Mouse (Mus musculus) liver, adult 2 months (tissue): ENCODE measurements at regions not wholly inside any gene's neighbourhood (a gene's known extent, or its start where the extent isn't known, plus 50 kb on each side); places are given as distances from the start of the nearest gene placed in this dataset.

Experiments
- DNase-seq: peaks from one replicate; pipeline ENCODE4 v3.0.0-alpha.2; 2011; ENCODE audit warnings: low read depth, low spot score; ENCODE audit errors: extremely low read depth
- H3K27ac ChIP-seq: fragments of 200-500 bp; replicated peaks from 2 replicates; pipeline ENCODE4 v1.5.1; 2012; ENCODE audit warnings: low read depth, mild to moderate bottlenecking, control low read depth, inconsistent platforms, low read length; ENCODE audit not compliant: insufficient read depth
- H3K27me3 ChIP-seq: fragments of 200-500 bp; 2 replicates; pipeline ENCODE4 v1.6.1; 2012; ENCODE audit warnings: mild to moderate bottlenecking, moderate library complexity, low read length, inconsistent platforms; ENCODE audit not compliant: control insufficient read depth, insufficient read depth
- H3K36me3 ChIP-seq: fragments of 200-500 bp; 2 replicates; pipeline ENCODE4 v1.6.1; 2012; ENCODE audit warnings: low read length, inconsistent platforms; ENCODE audit not compliant: control insufficient read depth, insufficient read depth
- H3K4me1 ChIP-seq: fragments of 200-500 bp; 2 replicates; pipeline ENCODE4 v1.6.1; 2011; ENCODE audit warnings: low read length; ENCODE audit not compliant: control insufficient read depth, insufficient read depth
- H3K4me3 ChIP-seq: fragments of 200-500 bp; 2 replicates; pipeline ENCODE4 v1.5.1; 2011; ENCODE audit warnings: low read depth, mild to moderate bottlenecking, control low read depth, low read length, moderate library complexity; ENCODE audit not compliant: insufficient read depth
- H3K79me2 ChIP-seq: fragments of 200-500 bp; 2 replicates; pipeline ENCODE4 v1.6.1; 2012; ENCODE audit warnings: inconsistent platforms, mild to moderate bottlenecking, low read length, moderate library complexity; ENCODE audit not compliant: control insufficient read depth, insufficient read depth
- H3K9ac ChIP-seq: fragments of 200-500 bp; 2 replicates; pipeline ENCODE4 v1.6.1; 2012; ENCODE audit warnings: low read depth, mild to moderate bottlenecking, control low read depth, inconsistent platforms, low read length
- CTCF ChIP-seq: fragments of 200-500 bp; IDR thresholded peaks from 2 replicates; pipeline ENCODE4 v1.5.1; 2011; ENCODE audit warnings: low read depth, low read length, control low read depth
- POLR2A ChIP-seq: fragments of 200-500 bp; IDR thresholded peaks from 2 replicates; pipeline ENCODE4 v1.6.1; 2011; ENCODE audit warnings: low read length, control low read depth; ENCODE audit not compliant: insufficient read depth; ENCODE audit errors: extremely low read depth
- WGBS: fragments of 180-500 bp; shearing (Covaris S2); methylation state at CpG from one replicate; pipeline ENCODE4 v1.1.7; 2018; 5-methylcytosine and 5-hydroxymethylcytosine counted together

DNA sequence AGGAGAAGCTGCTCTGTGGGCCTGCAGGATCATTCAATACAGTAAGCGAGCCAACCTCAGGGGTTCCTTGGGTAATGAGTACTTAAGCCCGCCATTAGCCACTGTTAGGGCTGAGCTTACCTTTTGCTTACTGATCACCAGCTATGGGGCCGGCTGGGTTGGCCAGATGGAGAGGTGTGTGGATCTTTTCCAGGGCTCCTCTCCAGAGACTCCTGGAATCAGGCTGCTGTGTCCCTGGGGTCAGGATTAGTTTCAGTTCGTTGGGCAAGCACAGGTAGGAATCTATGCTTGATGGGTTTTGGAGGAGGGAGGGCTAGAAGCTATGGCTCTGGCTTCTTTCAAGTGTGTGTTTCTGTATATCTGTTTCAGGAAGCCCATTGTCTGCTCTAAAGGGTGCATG lies 175.7 kb upstream of the Gjb5 start:
- peak overlapping the region; percentile 31; the same call in 1 of the 2 replicates for H3K27ac ChIP-seq
- 34% methylated on average over 4 of the region's 4 CpGs for WGBS
- TF ChIP-seq POLR2A (no peak), CTCF (no peak)
- H3K27me3 ChIP-seq: no peaks in the 10 kb centered on the region
- DNase-seq: peak; percentile 82
- H3K4me1 ChIP-seq: no peaks in the 10 kb centered on the region
- no peak overlapping the region for H3K4me3 ChIP-seq
- no peaks in the 10 kb centered on the region for H3K79me2 ChIP-seq
- H3K9ac ChIP-seq: no peak overlapping the region
- H3K36me3 ChIP-seq: no peaks in the 10 kb centered on the region

DNA sequence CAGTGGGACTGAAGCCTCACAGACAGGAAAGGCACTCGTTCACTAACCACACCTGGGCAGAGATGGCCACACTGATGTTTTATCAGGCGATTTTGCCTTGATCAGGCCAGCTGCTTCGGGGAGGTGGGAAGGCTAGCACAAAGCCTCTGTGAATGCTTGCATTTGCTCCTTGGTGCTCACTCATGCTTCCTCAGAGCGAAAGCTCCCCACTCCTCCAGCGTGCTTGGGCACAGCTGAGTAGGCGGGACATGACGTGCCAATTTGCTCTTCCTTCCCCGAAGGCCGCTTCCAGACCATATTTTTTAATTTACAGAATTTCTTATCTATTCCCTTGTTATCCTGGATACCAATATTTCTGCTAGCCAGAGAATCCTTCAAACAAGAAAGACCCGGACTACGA lies 172.8 kb upstream of the Gjb5 start:
- TF ChIP-seq CTCF (no peak), POLR2A (no peak)
- no peaks in the 10 kb centered on the region for H3K27me3 ChIP-seq
- no peak overlapping the region for H3K9ac ChIP-seq
- H3K79me2 ChIP-seq: no peaks in the 10 kb centered on the region
- DNase-seq: no peak
- WGBS: 86% methylated on average over 11 of the region's 11 CpGs
- no peaks in the 10 kb centered on the region for H3K36me3 ChIP-seq
- no peak overlapping the region for H3K4me3 ChIP-seq
- H3K27ac ChIP-seq: no peak overlapping the region
- no peaks in the 10 kb centered on the region for H3K4me1 ChIP-seq

DNA sequence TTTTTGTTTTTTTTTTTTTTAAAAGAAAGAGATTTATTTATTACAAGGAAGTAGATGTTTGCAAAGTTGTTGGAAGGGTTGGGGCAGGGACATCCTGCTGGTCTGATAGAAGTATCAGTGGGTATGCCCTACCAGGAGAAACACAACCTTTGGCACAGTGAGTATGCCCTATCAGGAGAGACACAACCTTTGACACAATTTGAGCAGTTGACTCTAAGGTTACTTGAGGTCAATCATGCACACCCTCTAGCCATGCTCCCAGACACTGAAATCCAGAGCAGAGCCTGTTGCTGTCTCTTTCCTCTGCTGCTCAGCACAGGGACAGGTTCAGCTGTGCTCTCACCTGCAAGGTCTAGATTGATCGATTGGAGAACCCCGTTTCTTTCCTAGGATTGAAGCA lies 164.2 kb upstream of the Gjb5 start:
- no peaks in the 10 kb centered on the region for H3K79me2 ChIP-seq
- H3K4me3 ChIP-seq: 0 out of 2 replicates have a peak overlapping the region, but pooled peaks have one; percentile 8
- 47% methylated on average over 2 of the region's 2 CpGs for WGBS
- no peaks in the 10 kb centered on the region for H3K36me3 ChIP-seq
- H3K27ac ChIP-seq: peak overlapping the region; percentile 70
- peak overlapping the region; percentile 36; the same call in 1 of the 2 replicates for H3K9ac ChIP-seq
- TF ChIP-seq CTCF: no peak
- no peak for TF ChIP-seq POLR2A
- peak; percentile 95 for DNase-seq
- no peaks in the 10 kb centered on the region for H3K27me3 ChIP-seq
- peaks cover 9% of the 10 kb centered on the region for H3K4me1 ChIP-seq

DNA sequence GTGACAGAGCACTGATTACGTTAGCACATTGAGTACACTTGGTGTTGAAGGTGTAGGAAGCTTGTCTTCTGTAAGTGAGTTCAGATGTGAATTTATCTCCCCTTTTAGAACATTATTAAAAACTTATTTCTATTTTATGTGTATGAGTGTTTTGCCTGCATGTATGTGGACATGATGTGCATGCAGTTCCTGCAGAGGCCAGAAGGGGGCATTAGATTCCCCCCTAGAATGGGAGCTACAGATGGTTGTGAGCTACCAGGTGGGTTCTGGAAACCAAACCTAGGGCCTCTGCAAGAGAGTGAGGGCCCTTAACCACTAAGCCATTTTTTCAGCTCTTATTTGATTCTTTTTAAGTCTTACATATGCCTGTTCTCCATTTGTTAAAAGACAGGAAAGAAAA lies 160.0 kb upstream of the Gjb5 start:
- H3K36me3 ChIP-seq: no peaks in the 10 kb centered on the region
- no peaks in the 10 kb centered on the region for H3K27me3 ChIP-seq
- peak; percentile 23 for DNase-seq
- peaks cover 9% of the 10 kb centered on the region for H3K4me1 ChIP-seq
- no peak overlapping the region for H3K27ac ChIP-seq
- H3K79me2 ChIP-seq: no peaks in the 10 kb centered on the region
- H3K4me3 ChIP-seq: no peak overlapping the region
- TF ChIP-seq POLR2A (no peak), CTCF (peak; percentile 55; the same call in 1 of the 2 replicates)
- no peak overlapping the region for H3K9ac ChIP-seq
- 86% methylated on average over 1 of the region's 1 CpGs for WGBS

DNA sequence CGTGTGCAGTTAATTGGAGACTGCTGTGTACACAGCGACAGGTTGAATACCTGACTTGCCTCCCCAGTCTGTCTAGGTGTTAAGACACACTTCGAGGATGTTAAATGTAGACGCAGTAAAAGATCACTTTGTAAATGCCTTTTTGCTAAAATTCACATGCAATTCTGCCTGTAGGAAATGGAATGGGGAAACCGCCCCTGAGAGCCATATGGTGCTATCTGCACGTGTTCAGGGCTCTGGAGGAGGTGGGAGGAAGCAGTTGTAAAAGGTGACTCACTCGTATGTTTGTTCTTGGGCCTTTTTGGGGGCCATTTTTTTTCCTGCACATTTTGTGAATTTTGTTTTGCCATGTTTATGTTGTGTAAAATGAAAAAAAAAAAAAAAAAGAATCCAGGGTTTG lies 159.6 kb upstream of the Gjb5 start:
- peaks cover 7% of the 10 kb centered on the region for H3K4me1 ChIP-seq
- DNase-seq: no peak
- no peaks in the 10 kb centered on the region for H3K36me3 ChIP-seq
- no peak for TF ChIP-seq POLR2A
- TF ChIP-seq CTCF: no peak
- 76% methylated on average over 7 of the region's 7 CpGs for WGBS
- H3K27me3 ChIP-seq: no peaks in the 10 kb centered on the region
- no peak overlapping the region for H3K4me3 ChIP-seq
- H3K27ac ChIP-seq: no peak overlapping the region
- H3K79me2 ChIP-seq: no peaks in the 10 kb centered on the region
- no peak overlapping the region for H3K9ac ChIP-seq

DNA sequence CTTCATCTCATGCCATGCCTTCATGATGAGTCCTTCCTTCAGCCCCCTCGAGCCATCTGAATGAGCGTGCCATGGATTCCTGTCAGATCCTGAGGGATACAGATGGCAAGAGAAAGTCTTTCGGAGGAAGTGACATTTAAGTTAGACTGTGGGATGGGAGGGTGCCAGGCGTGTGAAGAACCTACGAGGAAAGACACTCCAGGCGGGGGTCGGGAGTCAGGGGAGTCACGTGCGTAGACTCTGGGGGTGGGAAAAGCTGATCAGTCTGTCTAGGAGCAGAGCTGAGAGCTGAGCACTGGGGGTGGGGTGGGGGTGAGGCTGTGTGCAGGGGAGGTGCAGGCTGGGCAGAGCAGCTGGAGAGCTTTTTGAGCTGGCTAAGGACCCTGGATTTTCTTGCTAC lies 152.0 kb upstream of the Gjb5 start:
- Histone ChIP-seq H3K79me2 (no peaks in the 10 kb centered on the region), H3K9ac (no peak overlapping the region), H3K4me3 (no peak overlapping the region), H3K27me3 (no peaks in the 10 kb centered on the region), H3K4me1 (no peaks in the 10 kb centered on the region), H3K36me3 (no peaks in the 10 kb centered on the region), H3K27ac (no peak overlapping the region)
- 69% methylated on average over 9 of the region's 9 CpGs for WGBS
- DNase-seq: no peak
- TF ChIP-seq POLR2A (no peak), CTCF (no peak)
